ENCODE assay signal across 8 mouse cellular contexts in the genomic region with DNA sequence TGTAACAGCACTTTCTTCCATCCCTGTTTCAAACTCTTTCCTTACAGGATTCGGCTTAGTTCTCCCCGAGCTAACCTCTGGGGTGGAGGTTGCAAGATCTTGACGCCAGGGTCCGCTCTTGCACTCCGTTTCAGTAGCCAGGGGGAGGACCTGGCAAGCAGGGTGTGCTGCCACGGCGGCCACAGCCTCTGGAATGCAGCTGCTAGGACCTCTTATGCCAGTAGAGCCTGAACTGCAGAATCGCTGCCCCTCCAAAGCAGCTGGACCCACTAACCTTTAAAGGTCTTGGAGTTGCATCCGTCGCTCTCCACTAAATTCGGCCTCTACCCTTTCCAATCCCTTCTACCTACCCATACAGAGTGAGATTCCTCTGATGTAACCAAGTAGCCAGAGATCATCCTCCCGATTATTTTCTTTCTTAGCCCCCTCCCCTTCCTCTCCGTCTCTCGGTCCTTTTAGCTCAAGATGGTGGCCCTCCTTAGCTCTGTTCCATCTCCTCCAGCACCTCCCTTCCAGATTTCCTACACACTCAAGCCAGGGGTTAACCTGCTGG. TPM values are rescaled to one million over a fixed set of nuclear protein-coding genes. Genes with fewer than 3 reads are reported as not detected.
A peak's percentile ranks its signal among the peaks of the same experiment; 100 is the strongest.
DNase-seq lines count a peak whose midpoint lies in the region; ATAC-seq and TF ChIP-seq lines count a peak whose summit lies in the region.

No protein-coding gene starts in this region.

- peak overlapping the region; percentile 80 for H3K4me3 ChIP-seq in embryonic facial prominence, embryonic 12.5 days
- H3K4me3 ChIP-seq in kidney, adult 2 months (ENCODE audit: insufficient read depth, low read depth, low read length), result peak overlapping the region; percentile 71
- H3K4me3 ChIP-seq in limb, embryonic 11.5 days (ENCODE audit: low read depth, low read length), result peak overlapping the region; percentile 76
- H3K4me3 ChIP-seq in midbrain, embryonic 12.5 days, result peak overlapping the region; percentile 56
- peak overlapping the region; percentile 87 for H3K4me3 ChIP-seq in small intestine, adult 2 months (ENCODE audit: low read depth, low read length)

- peak; percentile 94 for TF ChIP-seq CTCF in kidney, adult 2 months (conservative IDR thresholded peaks at IDR 0.05; ENCODE audit: insufficient read depth, insufficient read length, low read depth, low read length)
- peak; percentile 80; the same call in 1 of the 2 replicates for TF ChIP-seq CTCF in small intestine, adult 2 months (IDR thresholded peaks at IDR 0.05; ENCODE audit: extremely low read depth, insufficient read length, insufficient replicate concordance, low read depth, low read length)

- peak; percentile 96 for DNase-seq in 3T3-L1 (ENCODE audit: low read depth, low spot score)
- DNase-seq in adrenal gland, postnatal 36 days, result peak; percentile 90
- peak; percentile 89 for DNase-seq in heart, adult 8-10 months (ENCODE audit: low spot score)
- peak; percentile 94 for DNase-seq in kidney, adult 2 months
- peak; percentile 91 for DNase-seq in limb, embryonic 11.5 days (ENCODE audit: low spot score)

- H3K36me3 ChIP-seq in embryonic facial prominence, embryonic 12.5 days, result peaks cover 3% of the 10 kb centered on the region; the same call in 1 of the 2 replicates
- no peaks in the 10 kb centered on the region for H3K36me3 ChIP-seq in kidney, adult 2 months (ENCODE audit: control insufficient read depth, insufficient read depth, low read length)
- no peaks in the 10 kb centered on the region for H3K36me3 ChIP-seq in limb, embryonic 11.5 days (ENCODE audit: control insufficient read depth, insufficient read depth, low read length)
- no peaks in the 10 kb centered on the region for H3K36me3 ChIP-seq in midbrain, embryonic 12.5 days
- H3K36me3 ChIP-seq in small intestine, adult 2 months (ENCODE audit: control insufficient read depth, insufficient read depth, low read length), result peaks cover 9% of the 10 kb centered on the region; the same call in 1 of the 2 replicates

- WGBS in embryonic facial prominence, embryonic 12.5 days, result under 1% methylated on average over 14 of the region's 14 CpGs
- WGBS in kidney, adult 2 months, result under 1% methylated on average over 14 of the region's 14 CpGs
- WGBS in limb, embryonic 11.5 days, result under 1% methylated on average over 14 of the region's 14 CpGs
- WGBS in midbrain, embryonic 12.5 days, result under 1% methylated on average over 14 of the region's 14 CpGs
- WGBS in small intestine, adult 2 months, result 0% methylated on average over 14 of the region's 14 CpGs

- H3K4me2 ChIP-seq in embryonic facial prominence, embryonic 12.5 days (replicated peaks), result peak overlapping the region; percentile 71
- peak overlapping the region; percentile 66 for H3K4me2 ChIP-seq in limb, embryonic 11.5 days (ENCODE audit: low read depth, severe bottlenecking)
- H3K4me2 ChIP-seq in midbrain, embryonic 12.5 days (replicated peaks), result peak overlapping the region; percentile 87

- no peaks in the 10 kb centered on the region for H3K27me3 ChIP-seq in embryonic facial prominence, embryonic 12.5 days
- no peaks in the 10 kb centered on the region for H3K27me3 ChIP-seq in kidney, adult 2 months (replicated peaks; ENCODE audit: control insufficient read depth, insufficient read depth, low read length)
- H3K27me3 ChIP-seq in limb, embryonic 11.5 days (ENCODE audit: control insufficient read depth, insufficient read depth, low read length), result no peaks in the 10 kb centered on the region
- H3K27me3 ChIP-seq in midbrain, embryonic 12.5 days, result peaks cover 35% of the 10 kb centered on the region
- no peaks in the 10 kb centered on the region for H3K27me3 ChIP-seq in small intestine, adult 2 months (ENCODE audit: control insufficient read depth, insufficient read depth, low read length)

- H3K9ac ChIP-seq in embryonic facial prominence, embryonic 12.5 days, result peak overlapping the region; percentile 45
- peak overlapping the region; percentile 85 for H3K9ac ChIP-seq in limb, embryonic 11.5 days (ENCODE audit: low read length)
- peak overlapping the region; percentile 60 for H3K9ac ChIP-seq in midbrain, embryonic 12.5 days (replicated peaks)

- ATAC-seq in embryonic facial prominence, embryonic 12.5 days (ENCODE audit: insufficient number of reproducible peaks, insufficient read depth, low FRiP score, low TSS enrichment), result peak; percentile 92
- peak; percentile 85 for ATAC-seq in limb, embryonic 11.5 days (ENCODE audit: insufficient number of reproducible peaks, low FRiP score, low TSS enrichment, low read depth)
- ATAC-seq in midbrain, embryonic 12.5 days (ENCODE audit: low FRiP score, low read depth), result peak; percentile 88

- H3K4me1 ChIP-seq in embryonic facial prominence, embryonic 12.5 days, result peaks cover 6% of the 10 kb centered on the region
- peaks cover 14% of the 10 kb centered on the region for H3K4me1 ChIP-seq in kidney, adult 2 months (ENCODE audit: control insufficient read depth, insufficient read depth, low read length)
- H3K4me1 ChIP-seq in limb, embryonic 11.5 days (ENCODE audit: control insufficient read depth, insufficient read depth, low read length), result no peaks in the 10 kb centered on the region
- H3K4me1 ChIP-seq in midbrain, embryonic 12.5 days, result peaks cover 18% of the 10 kb centered on the region
- peaks cover 6% of the 10 kb centered on the region; the same call in 1 of the 2 replicates for H3K4me1 ChIP-seq in small intestine, adult 2 months (ENCODE audit: control insufficient read depth, insufficient read depth, insufficient read length, low read length)

- H3K27ac ChIP-seq in embryonic facial prominence, embryonic 12.5 days, result peak overlapping the region; percentile 91
- peak overlapping the region; percentile 93 for H3K27ac ChIP-seq in kidney, adult 2 months (ENCODE audit: insufficient read depth, low read depth, low read length)
- H3K27ac ChIP-seq in limb, embryonic 11.5 days (replicated peaks; ENCODE audit: low read depth, low read length), result peak overlapping the region; percentile 86
- H3K27ac ChIP-seq in midbrain, embryonic 12.5 days (replicated peaks), result no peak overlapping the region
- peak overlapping the region; percentile 99 for H3K27ac ChIP-seq in small intestine, adult 2 months (ENCODE audit: insufficient read depth, low read depth, low read length)

- peak; percentile 18 for TF ChIP-seq POLR2A in kidney, adult 2 months (IDR thresholded peaks at IDR 0.05; ENCODE audit: low read depth, low read length)
- TF ChIP-seq POLR2A in small intestine, adult 2 months (IDR thresholded peaks at IDR 0.05; ENCODE audit: low read depth, low read length), result no peak

- H3K9me3 ChIP-seq in embryonic facial prominence, embryonic 12.5 days, result no peaks in the 10 kb centered on the region
- no peaks in the 10 kb centered on the region for H3K9me3 ChIP-seq in limb, embryonic 11.5 days (ENCODE audit: control insufficient read depth, low read length)
- H3K9me3 ChIP-seq in midbrain, embryonic 12.5 days, result no peaks in the 10 kb centered on the region

RNA-seq across cellular contexts. Expression of gene Mertk, which starts 0.5 kb away (rescaled TPM):
- 10 to 100 TPM in 1 of 2 experiments, 1 to 10 TPM in 1; 9.1 to 15.4 TPM for total RNA-seq in adrenal gland, postnatal 36 days (2021)
- 14.0 and 15.0 TPM in 2 replicates for polyA plus RNA-seq in embryonic facial prominence, embryonic 12.5 days (2016; fragmentation: Nextera tagmentation; extraction: Ambion mirVana)
- 1 to 10 TPM; 4.4 to 5.3 (median 4.5) TPM for total RNA-seq in heart, adult 8-10 months (2022)
- polyA plus RNA-seq in kidney, adult 2 months (2012; rRNA removed), result 12.4 and 13.3 TPM in 2 replicates
- polyA plus RNA-seq in limb, embryonic 11.5 days (2014; fragmentation: Nextera tagmentation; extraction: Ambion mirVana), result 22.5 and 23.8 TPM in 2 replicates
- 3.3 and 4.6 TPM in 2 replicates for polyA plus RNA-seq in midbrain, embryonic 12.5 days (2016; fragmentation: Nextera tagmentation; extraction: Ambion mirVana)
- polyA plus RNA-seq in small intestine, adult 2 months (2012; rRNA removed), result 5.6 and 11.0 TPM in 2 replicates

RNA-seq across cellular contexts. Expression of gene Anapc1, which starts 11.0 kb away (rescaled TPM):
- total RNA-seq in adrenal gland, postnatal 36 days (2021), result 10 to 100 TPM; 69.7 to 75.5 TPM
- 84.0 and 86.6 TPM in 2 replicates for polyA plus RNA-seq in embryonic facial prominence, embryonic 12.5 days (2016; fragmentation: Nextera tagmentation; extraction: Ambion mirVana)
- total RNA-seq in heart, adult 8-10 months (2022), result 10 to 100 TPM; 37.2 to 41.3 (median 39.1) TPM
- polyA plus RNA-seq in kidney, adult 2 months (2012; rRNA removed), result 32.2 and 40.6 TPM in 2 replicates
- 99.7 and 103 TPM in 2 replicates for polyA plus RNA-seq in limb, embryonic 11.5 days (2014; fragmentation: Nextera tagmentation; extraction: Ambion mirVana)
- polyA plus RNA-seq in midbrain, embryonic 12.5 days (2016; fragmentation: Nextera tagmentation; extraction: Ambion mirVana), result 90.0 and 91.9 TPM in 2 replicates
- polyA plus RNA-seq in small intestine, adult 2 months (2012; rRNA removed), result 7.8 and 19.1 TPM in 2 replicates
